Mouse (Mus musculus): Measurements from ENCODE around the gene Gm8890. TPM values are rescaled to one million over a fixed set of nuclear protein-coding genes. Genes with fewer than 3 reads are reported as not detected.
"Not testable (repeated sequence)": the region's sequence is repeated elsewhere in the genome, so short reads cannot be mapped to it uniquely, and the experiment has no call there.

The Gm8890 gene
- not detected in 2 replicates for polyA plus RNA-seq (2015; fragmentation: Nextera tagmentation; extraction: Ambion mirVana)

- 40% methylated on average over 1 of the region's 2 CpGs for WGBS
- H3K4me3 ChIP-seq; H3K27ac ChIP-seq (replicated peaks); H3K36me3 ChIP-seq; ATAC-seq (ENCODE audit: extremely low read depth, insufficient number of reproducible peaks, low FRiP score, low TSS enrichment); H3K4me1 ChIP-seq; H3K9me3 ChIP-seq; H3K27me3 ChIP-seq (replicated peaks); H3K9ac ChIP-seq; H3K4me2 ChIP-seq: not testable (repeated sequence)
Observed at GRCm38 (mm10) chr5:11255733-11256132, at the start of gene Gm8890. Gm8890 (plus strand) TSS chr5:11256033.

GRCm38 (mm10) chr5:11256221-11256620 is 388 bp downstream of the Gm8890 start:
- not testable (repeated sequence) for H3K27me3 ChIP-seq (replicated peaks); H3K4me3 ChIP-seq; ATAC-seq (ENCODE audit: extremely low read depth, insufficient number of reproducible peaks, low FRiP score, low TSS enrichment); H3K36me3 ChIP-seq; H3K4me2 ChIP-seq; H3K9me3 ChIP-seq; H3K9ac ChIP-seq; H3K27ac ChIP-seq (replicated peaks); H3K4me1 ChIP-seq
- WGBS, result 80% methylated on average over 1 of the region's 1 CpGs

Other genes starting within 250 kb of the Gm8890 start
- gene Gm8879, start 128.4 kb upstream of the Gm8890 start, polyA plus RNA-seq (2015; fragmentation: Nextera tagmentation; extraction: Ambion mirVana), result not detected in 2 replicates
- not detected in 2 replicates for gene Gm5861, start 73.0 kb upstream of the Gm8890 start, polyA plus RNA-seq (2015; fragmentation: Nextera tagmentation; extraction: Ambion mirVana)
- not detected in 2 replicates for gene Speer1, start 85.5 kb downstream of the Gm8890 start, polyA plus RNA-seq (2015; fragmentation: Nextera tagmentation; extraction: Ambion mirVana)
- gene Gm8897, start 160.4 kb downstream of the Gm8890 start, polyA plus RNA-seq (2015; fragmentation: Nextera tagmentation; extraction: Ambion mirVana), result not detected in 2 replicates
- not detected in 2 replicates for gene Gm8906, start 246.7 kb downstream of the Gm8890 start, polyA plus RNA-seq (2015; fragmentation: Nextera tagmentation; extraction: Ambion mirVana)